13 mouse cellular contexts compared by ENCODE assay signal in the genomic region with DNA sequence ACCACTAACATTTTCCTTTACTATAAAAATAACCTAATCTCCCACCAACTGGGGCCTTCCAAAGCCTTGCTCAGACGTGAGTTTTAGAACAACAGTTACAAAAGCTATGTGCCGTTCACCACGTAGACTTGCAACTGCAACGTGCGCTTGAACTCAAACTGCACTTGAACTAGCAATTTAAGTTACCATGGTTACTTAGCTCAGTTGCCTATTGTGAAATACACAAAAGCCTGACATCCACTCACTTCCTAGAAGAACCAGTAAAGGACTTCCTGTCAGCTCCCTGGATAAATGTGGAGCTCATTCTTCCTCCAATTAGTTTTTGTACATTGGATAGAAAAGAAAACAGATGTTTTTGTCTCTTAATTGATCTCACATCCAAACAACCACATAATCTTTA.
DNase-seq lines count a peak whose midpoint lies in the region; ATAC-seq and TF ChIP-seq lines count a peak whose summit lies in the region.
"Had no signal": no experiment of that assay in that cellular context is flagged by ENCODE, and none has a peak within 500 bp of the region (broad histone marks: within the 10 kb centered on the region; RNA-seq: fewer than 3 reads in every experiment).

No protein-coding gene starts in this region.

- no peak for TF ChIP-seq POLR2A in embryonic fibroblast, embryonic 13.5 days (IDR thresholded peaks at IDR 0.05; ENCODE audit: low read depth, low read length)
- no peak for TF ChIP-seq POLR2A in thymus, adult 2 months (IDR thresholded peaks at IDR 0.05; ENCODE audit: control insufficient read depth, extremely low read depth, insufficient read depth, low read length, poor library complexity)

- H3K27me3 ChIP-seq in lung, embryonic 16.5 days (ENCODE audit: control insufficient read depth, insufficient read depth, low read depth, low read length), result no peaks in the 10 kb centered on the region
- 0 out of 2 replicates have a peak, but pooled peaks cover 8% of the 10 kb centered on the region for H3K27me3 ChIP-seq in hindbrain, embryonic 15.5 days
- H3K27me3 ChIP-seq in neural tube, embryonic 14.5 days (ENCODE audit: control insufficient read depth, insufficient read depth, low read length), result no peaks in the 10 kb centered on the region
- no peaks in the 10 kb centered on the region for H3K27me3 ChIP-seq in heart, embryonic 12.5 days (replicated peaks)
- no peaks in the 10 kb centered on the region for H3K27me3 ChIP-seq in thymus, adult 2 months (ENCODE audit: control insufficient read depth, insufficient read depth, low read length)
- H3K27me3 ChIP-seq in intestine, embryonic 16.5 days (replicated peaks; ENCODE audit: control insufficient read depth, insufficient read depth, low read length), result no peaks in the 10 kb centered on the region

- H3K9ac ChIP-seq in lung, embryonic 16.5 days (ENCODE audit: low read length), result no peak overlapping the region
- no peak overlapping the region for H3K9ac ChIP-seq in hindbrain, embryonic 15.5 days
- H3K9ac ChIP-seq in neural tube, embryonic 14.5 days (replicated peaks; ENCODE audit: low read depth, low read length), result no peak overlapping the region
- H3K9ac ChIP-seq in heart, embryonic 12.5 days, result no peak overlapping the region
- H3K9ac ChIP-seq in intestine, embryonic 16.5 days (ENCODE audit: low read depth, low read length), result no peak overlapping the region

- no peak overlapping the region for H3K4me2 ChIP-seq in lung, embryonic 16.5 days (ENCODE audit: low read depth, low read length)
- no peak overlapping the region for H3K4me2 ChIP-seq in hindbrain, embryonic 15.5 days
- no peak overlapping the region for H3K4me2 ChIP-seq in neural tube, embryonic 14.5 days (ENCODE audit: low read depth, low read length)
- H3K4me2 ChIP-seq in heart, embryonic 12.5 days, result no peak overlapping the region
- no peak overlapping the region for H3K4me2 ChIP-seq in intestine, embryonic 16.5 days (ENCODE audit: low read depth, low read length)

- ATAC-seq in lung, embryonic 16.5 days (ENCODE audit: low read depth), result peak; percentile 79
- ATAC-seq in hindbrain, embryonic 15.5 days (ENCODE audit: low FRiP score, low read depth), result peak; percentile 63; the same call in 1 of the 2 replicates
- peak; percentile 51; the same call in 1 of the 2 replicates for ATAC-seq in neural tube, embryonic 14.5 days (ENCODE audit: low read depth)
- no peak for ATAC-seq in heart, embryonic 12.5 days (ENCODE audit: insufficient number of reproducible peaks, low FRiP score)
- ATAC-seq in intestine, embryonic 16.5 days, result no peak
- ATAC-seq: CD4-positive, CD25-positive, alpha-beta regulatory T cell, adult 4 months had no signal

- no peaks in the 10 kb centered on the region for H3K9me3 ChIP-seq in lung, embryonic 16.5 days (ENCODE audit: control insufficient read depth, low read length)
- no peaks in the 10 kb centered on the region for H3K9me3 ChIP-seq in hindbrain, embryonic 15.5 days
- no peaks in the 10 kb centered on the region for H3K9me3 ChIP-seq in neural tube, embryonic 14.5 days (ENCODE audit: control insufficient read depth, low read length)
- H3K9me3 ChIP-seq in heart, embryonic 12.5 days (replicated peaks), result no peaks in the 10 kb centered on the region
- H3K9me3 ChIP-seq in intestine, embryonic 16.5 days (ENCODE audit: control insufficient read depth, low read length), result no peaks in the 10 kb centered on the region

- no peak overlapping the region for H3K4me3 ChIP-seq in lung, embryonic 16.5 days (ENCODE audit: low read length)
- H3K4me3 ChIP-seq in embryonic fibroblast, embryonic 13.5 days (ENCODE audit: insufficient read depth, low read length), result no peak overlapping the region
- H3K4me3 ChIP-seq in hindbrain, embryonic 15.5 days, result no peak overlapping the region
- H3K4me3 ChIP-seq in neural tube, embryonic 14.5 days (ENCODE audit: low read depth, low read length), result no peak overlapping the region
- no peak overlapping the region for H3K4me3 ChIP-seq in heart, embryonic 12.5 days
- no peak overlapping the region for H3K4me3 ChIP-seq in thymus, adult 2 months (ENCODE audit: control insufficient read depth, insufficient read depth, low read length)
- H3K4me3 ChIP-seq in intestine, embryonic 16.5 days (ENCODE audit: low read length), result no peak overlapping the region

- H3K27ac ChIP-seq in lung, embryonic 16.5 days (ENCODE audit: low read length), result peak overlapping the region; percentile 52
- H3K27ac ChIP-seq in embryonic fibroblast, embryonic 13.5 days (ENCODE audit: insufficient read depth, low read length), result peak overlapping the region; percentile 25; the same call in 1 of the 2 replicates
- no peak overlapping the region for H3K27ac ChIP-seq in hindbrain, embryonic 15.5 days (replicated peaks)
- H3K27ac ChIP-seq in neural tube, embryonic 14.5 days (ENCODE audit: low read depth, low read length), result no peak overlapping the region
- no peak overlapping the region for H3K27ac ChIP-seq in heart, embryonic 12.5 days (ENCODE audit: poor library complexity, severe bottlenecking)
- H3K27ac ChIP-seq in thymus, adult 2 months (ENCODE audit: control insufficient read depth, insufficient read depth, low read length), result no peak overlapping the region
- H3K27ac ChIP-seq in intestine, embryonic 16.5 days (ENCODE audit: low read length), result no peak overlapping the region
- H3K27ac ChIP-seq: macrophage had no signal

- TF ChIP-seq CTCF in embryonic fibroblast, embryonic 13.5 days (IDR thresholded peaks at IDR 0.05; ENCODE audit: borderline replicate concordance, insufficient read depth, low read length), result no peak
- no peak for TF ChIP-seq CTCF in thymus, adult 2 months (IDR thresholded peaks at IDR 0.05; ENCODE audit: borderline replicate concordance, control insufficient read depth, extremely low read depth, insufficient read depth, low read length, poor library complexity)

- no peaks in the 10 kb centered on the region for H3K36me3 ChIP-seq in lung, embryonic 16.5 days (ENCODE audit: control insufficient read depth, insufficient read depth, low read length)
- no peaks in the 10 kb centered on the region for H3K36me3 ChIP-seq in hindbrain, embryonic 15.5 days
- no peaks in the 10 kb centered on the region for H3K36me3 ChIP-seq in neural tube, embryonic 14.5 days (ENCODE audit: control insufficient read depth, insufficient read depth, low read length)
- no peaks in the 10 kb centered on the region for H3K36me3 ChIP-seq in heart, embryonic 12.5 days
- no peaks in the 10 kb centered on the region for H3K36me3 ChIP-seq in thymus, adult 2 months (ENCODE audit: control insufficient read depth, insufficient read depth, low read length)
- H3K36me3 ChIP-seq in intestine, embryonic 16.5 days (ENCODE audit: control insufficient read depth, insufficient read depth, low read length), result no peaks in the 10 kb centered on the region

- no peak for DNase-seq in lung, postnatal 14 days
- DNase-seq in thymus, adult 2 months, result no peak
- DNase-seq: adrenal gland, adult 2 months; cerebellum, adult 11 months; heart, postnatal 4 days had no signal

- 19% methylated on average over 5 of the region's 5 CpGs for WGBS in lung, embryonic 16.5 days
- WGBS in hindbrain, embryonic 15.5 days, result 24% methylated on average over 5 of the region's 5 CpGs
- WGBS in neural tube, embryonic 14.5 days, result 12% methylated on average over 5 of the region's 5 CpGs
- 77% methylated on average over 5 of the region's 5 CpGs for WGBS in heart, embryonic 12.5 days
- WGBS in thymus, adult 2 months, result 67% methylated on average over 5 of the region's 5 CpGs
- 54% methylated on average over 5 of the region's 5 CpGs for WGBS in intestine, embryonic 16.5 days

- H3K4me1 ChIP-seq in lung, embryonic 16.5 days (replicated peaks; ENCODE audit: control insufficient read depth, insufficient read depth, low read length), result peaks cover 13% of the 10 kb centered on the region
- H3K4me1 ChIP-seq in embryonic fibroblast, embryonic 13.5 days (ENCODE audit: control insufficient read depth, insufficient read depth, low read length), result peaks cover 15% of the 10 kb centered on the region
- no peaks in the 10 kb centered on the region for H3K4me1 ChIP-seq in hindbrain, embryonic 15.5 days (replicated peaks)
- no peaks in the 10 kb centered on the region for H3K4me1 ChIP-seq in neural tube, embryonic 14.5 days (ENCODE audit: control insufficient read depth, insufficient read depth, low read length)
- H3K4me1 ChIP-seq in heart, embryonic 12.5 days (replicated peaks), result no peaks in the 10 kb centered on the region
- H3K4me1 ChIP-seq in thymus, adult 2 months (replicated peaks; ENCODE audit: control insufficient read depth, insufficient read depth, low read length), result no peaks in the 10 kb centered on the region
- H3K4me1 ChIP-seq in intestine, embryonic 16.5 days (ENCODE audit: control insufficient read depth, insufficient read depth, low read length), result peaks cover 2% of the 10 kb centered on the region; the same call in 1 of the 2 replicates

Comparison
In these comparisons a context has a peak if more than half of its experiments do, and no peak if none do; other contexts are left out.
1. ATAC-seq: peak in lung, embryonic 16.5 days (single experiment), hindbrain, embryonic 15.5 days (single experiment) and neural tube, embryonic 14.5 days (single experiment); none in heart, embryonic 12.5 days (single experiment) and intestine, embryonic 16.5 days (single experiment).
2. H3K27ac ChIP-seq: peak in lung, embryonic 16.5 days (single experiment) and embryonic fibroblast, embryonic 13.5 days (single experiment); none in hindbrain, embryonic 15.5 days (single experiment), neural tube, embryonic 14.5 days (single experiment), heart, embryonic 12.5 days (single experiment), thymus, adult 2 months (single experiment) and intestine, embryonic 16.5 days (single experiment).